Comparison of ENCODE assay signal across 7 mouse cellular contexts in genomic region chr15:103185462-103186198, GRCm38 (mm10). TPM values are rescaled to one million over a fixed set of nuclear protein-coding genes. Genes with fewer than 3 reads are reported as not detected.
DNase-seq lines count a peak whose midpoint lies in the region; ATAC-seq and TF ChIP-seq lines count a peak whose summit lies in the region.

No protein-coding gene starts in this region.

- TF ChIP-seq EP300 in liver, postnatal 0 days (IDR thresholded peaks at IDR 0.05; ENCODE audit: low read depth) = no peak

- no peaks in the 10 kb centered on the region for H3K9me3 ChIP-seq in liver, embryonic 11.5 days (ENCODE audit: control insufficient read depth, low read length)
- no peaks in the 10 kb centered on the region for H3K9me3 ChIP-seq in hindbrain, embryonic 15.5 days
- no peaks in the 10 kb centered on the region for H3K9me3 ChIP-seq in liver, postnatal 0 days (ENCODE audit: low read length)

- no peaks in the 10 kb centered on the region for H3K36me3 ChIP-seq in liver, adult 2 months (ENCODE audit: control insufficient read depth, insufficient read depth, low read length)
- H3K36me3 ChIP-seq in liver, embryonic 11.5 days (ENCODE audit: control insufficient read depth, insufficient read depth, low read length) = no peaks in the 10 kb centered on the region; the same call in 1 of the 2 replicates
- H3K36me3 ChIP-seq in hindbrain, embryonic 15.5 days = no peaks in the 10 kb centered on the region
- H3K36me3 ChIP-seq in liver, postnatal 0 days (replicated peaks; ENCODE audit: insufficient read depth, low read length) = no peaks in the 10 kb centered on the region

- peak; percentile 85 for TF ChIP-seq CTCF in liver, adult 2 months (IDR thresholded peaks at IDR 0.05; ENCODE audit: low read depth, low read length)
- peak; percentile 78 for TF ChIP-seq CTCF in liver, postnatal 0 days (IDR thresholded peaks at IDR 0.05; ENCODE audit: low read depth)

- WGBS in liver, adult 2 months = 49% methylated on average over 19 of the region's 19 CpGs
- WGBS in liver, embryonic 11.5 days = 51% methylated on average over 19 of the region's 19 CpGs
- WGBS in hindbrain, embryonic 15.5 days = 47% methylated on average over 19 of the region's 19 CpGs
- 48% methylated on average over 19 of the region's 19 CpGs for WGBS in liver, postnatal 0 days (ENCODE audit: insufficient replicate concordance)

- H3K9ac ChIP-seq in liver, adult 2 months (ENCODE audit: low read depth, low read length) = no peak overlapping the region
- H3K9ac ChIP-seq in liver, embryonic 11.5 days (ENCODE audit: low read depth, low read length) = no peak overlapping the region
- H3K9ac ChIP-seq in hindbrain, embryonic 15.5 days = no peak overlapping the region
- H3K9ac ChIP-seq in liver, postnatal 0 days (replicated peaks) = no peak overlapping the region

- H3K4me2 ChIP-seq in liver, embryonic 11.5 days = no peak overlapping the region
- no peak overlapping the region for H3K4me2 ChIP-seq in hindbrain, embryonic 15.5 days
- no peak overlapping the region for H3K4me2 ChIP-seq in liver, postnatal 0 days (ENCODE audit: low read depth, low read length)

- no peak for ATAC-seq in liver, embryonic 11.5 days (replicated peaks; ENCODE audit: low FRiP score)
- ATAC-seq in common myeloid progenitor, adult 5-6 weeks (replicated peaks; ENCODE audit: low read depth, poor library complexity, severe bottlenecking) = peak; percentile 50
- ATAC-seq in hindbrain, embryonic 15.5 days (ENCODE audit: low FRiP score, low read depth) = peak; percentile 21
- no peak for ATAC-seq in liver, postnatal 0 days

- H3K27ac ChIP-seq in liver, adult 2 months (replicated peaks; ENCODE audit: insufficient read depth, low read depth, low read length) = no peak overlapping the region
- H3K27ac ChIP-seq in liver, embryonic 11.5 days (ENCODE audit: low read depth, low read length) = no peak overlapping the region
- H3K27ac ChIP-seq in hindbrain, embryonic 15.5 days (replicated peaks) = no peak overlapping the region
- H3K27ac ChIP-seq in liver, postnatal 0 days (ENCODE audit: low read depth) = no peak overlapping the region

- peak; percentile 30 for DNase-seq in liver, adult 2 months (ENCODE audit: extremely low read depth, low read depth, low spot score)
- DNase-seq in liver, embryonic 11.5 days (ENCODE audit: low spot score) = no peak
- DNase-seq in R1 (ENCODE audit: low read depth, low spot score) = peak; percentile 54
- peak; percentile 61 for DNase-seq in liver, postnatal 0 days
- DNase-seq in right cerebral cortex, postnatal 14 days = peak; percentile 59

- no peak overlapping the region for H3K4me3 ChIP-seq in liver, adult 2 months (ENCODE audit: insufficient read depth, low read depth, low read length)
- H3K4me3 ChIP-seq in liver, embryonic 11.5 days (ENCODE audit: low read depth, low read length) = no peak overlapping the region
- no peak overlapping the region for H3K4me3 ChIP-seq in hindbrain, embryonic 15.5 days
- H3K4me3 ChIP-seq in liver, postnatal 0 days (ENCODE audit: low read depth, low read length) = no peak overlapping the region

- H3K4me1 ChIP-seq in liver, adult 2 months (ENCODE audit: control insufficient read depth, insufficient read depth, low read length) = peaks cover 3% of the 10 kb centered on the region; the same call in 1 of the 2 replicates
- peaks cover 17% of the 10 kb centered on the region for H3K4me1 ChIP-seq in liver, embryonic 11.5 days (replicated peaks; ENCODE audit: control insufficient read depth, insufficient read depth, low read length)
- H3K4me1 ChIP-seq in hindbrain, embryonic 15.5 days (replicated peaks) = peaks cover 18% of the 10 kb centered on the region
- peaks cover 17% of the 10 kb centered on the region for H3K4me1 ChIP-seq in liver, postnatal 0 days (ENCODE audit: insufficient read depth)

- TF ChIP-seq POLR2A in liver, adult 2 months (IDR thresholded peaks at IDR 0.05; ENCODE audit: extremely low read depth, insufficient read depth, low read length) = no peak

- H3K79me2 ChIP-seq in liver, adult 2 months (ENCODE audit: control insufficient read depth, insufficient read depth, low read length) = no peaks in the 10 kb centered on the region

- H3K27me3 ChIP-seq in liver, adult 2 months (ENCODE audit: control insufficient read depth, insufficient read depth, low read length) = peaks cover 4% of the 10 kb centered on the region
- H3K27me3 ChIP-seq in liver, embryonic 11.5 days (replicated peaks; ENCODE audit: control insufficient read depth, insufficient read depth, low read length) = peaks cover 15% of the 10 kb centered on the region
- peaks cover 5% of the 10 kb centered on the region for H3K27me3 ChIP-seq in hindbrain, embryonic 15.5 days
- peaks cover 19% of the 10 kb centered on the region for H3K27me3 ChIP-seq in liver, postnatal 0 days (ENCODE audit: insufficient read depth, low read length)

RNA-seq across cellular contexts. Expression of gene Smug1, which starts 18.7 kb away (rescaled TPM):
- 6.8 and 8.1 TPM in 2 replicates for total RNA-seq in liver, adult 2 months (2014; rRNA removed)
- polyA plus RNA-seq in liver, adult 2 months (2012; rRNA removed) = 9.9 and 11.1 TPM in 2 replicates
- 12.8 and 13.3 TPM in 2 replicates for polyA plus RNA-seq in liver, embryonic 11.5 days (2014; fragmentation: Nextera tagmentation; extraction: Ambion mirVana)
- total RNA-seq in common myeloid progenitor, adult 5-6 weeks (2017) = 4.2 and 4.9 TPM in 2 replicates
- polyA plus RNA-seq in hindbrain, embryonic 15.5 days (2015; fragmentation: Nextera tagmentation; extraction: Ambion mirVana) = 26.9 and 31.1 TPM in 2 replicates
- 3.6 and 3.8 TPM in 2 replicates for polyA plus RNA-seq in liver, postnatal 0 days (2015; fragmentation: Nextera tagmentation; extraction: Ambion mirVana)

RNA-seq across cellular contexts. Expression of gene Cbx5, which starts 54.0 kb away (rescaled TPM):
- 14.1 and 14.9 TPM in 2 replicates for total RNA-seq in liver, adult 2 months (2014; rRNA removed)
- 4.2 and 5.2 TPM in 2 replicates for polyA plus RNA-seq in liver, adult 2 months (2012; rRNA removed)
- 116 and 126 TPM in 2 replicates for polyA plus RNA-seq in liver, embryonic 11.5 days (2014; fragmentation: Nextera tagmentation; extraction: Ambion mirVana)
- 248 and 261 TPM in 2 replicates for total RNA-seq in common myeloid progenitor, adult 5-6 weeks (2017)
- 127 and 137 TPM in 2 replicates for polyA plus RNA-seq in hindbrain, embryonic 15.5 days (2015; fragmentation: Nextera tagmentation; extraction: Ambion mirVana)
- 19.0 and 23.3 TPM in 2 replicates for polyA plus RNA-seq in liver, postnatal 0 days (2015; fragmentation: Nextera tagmentation; extraction: Ambion mirVana)

RNA-seq across cellular contexts. Expression of gene Hnrnpa1, which starts 54.6 kb away (rescaled TPM):
- total RNA-seq in liver, adult 2 months (2014; rRNA removed) = 58.2 and 58.9 TPM in 2 replicates
- 16.3 and 17.7 TPM in 2 replicates for polyA plus RNA-seq in liver, adult 2 months (2012; rRNA removed)
- 917 and 938 TPM in 2 replicates for polyA plus RNA-seq in liver, embryonic 11.5 days (2014; fragmentation: Nextera tagmentation; extraction: Ambion mirVana)
- total RNA-seq in common myeloid progenitor, adult 5-6 weeks (2017) = 1,831 and 1,833 TPM in 2 replicates
- 629 and 665 TPM in 2 replicates for polyA plus RNA-seq in hindbrain, embryonic 15.5 days (2015; fragmentation: Nextera tagmentation; extraction: Ambion mirVana)
- 126 and 151 TPM in 2 replicates for polyA plus RNA-seq in liver, postnatal 0 days (2015; fragmentation: Nextera tagmentation; extraction: Ambion mirVana)

Comparison
In these comparisons a context has a peak if more than half of its experiments do, and no peak if none do; other contexts are left out.
1. ATAC-seq: peak in common myeloid progenitor, adult 5-6 weeks (single experiment) and hindbrain, embryonic 15.5 days (single experiment); none in liver, embryonic 11.5 days (single experiment) and liver, postnatal 0 days (single experiment).